Mouse (Mus musculus): ENCODE data around the gene Katnb1. TPM values are rescaled to one million over a fixed set of nuclear protein-coding genes. Genes with fewer than 3 reads are reported as not detected.

Katnb1 gene
- total and polyA plus RNA-seq, 3 experiments, result 9.8 to 19.8 (median 13.1) TPM

DNA sequence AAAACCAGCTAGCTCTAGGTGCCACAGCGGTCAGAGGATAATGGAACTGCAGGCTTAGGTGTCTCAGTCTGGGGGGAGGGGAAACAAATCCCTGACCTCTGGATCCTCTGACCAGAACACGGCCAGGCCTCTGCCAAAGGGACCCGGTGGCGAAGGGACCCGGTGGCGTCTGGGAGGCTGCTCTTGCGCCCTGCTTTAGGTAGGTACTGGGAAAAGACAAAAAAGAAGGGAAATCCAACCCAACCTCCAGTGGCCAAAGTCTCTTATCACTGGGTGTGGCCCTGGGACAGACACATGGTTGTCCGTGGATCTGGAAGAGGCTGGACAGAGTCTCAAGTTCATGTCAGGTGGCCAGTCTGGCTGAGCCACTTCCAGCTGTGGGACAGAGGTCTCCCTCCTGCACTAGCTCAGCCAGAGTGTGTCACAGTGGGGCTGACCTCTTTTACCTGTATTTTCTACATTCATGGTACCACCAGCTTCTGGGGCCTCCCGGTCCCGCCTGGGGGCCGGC is 47.8 kb downstream of the Katnb1 start:
- no peak overlapping the region for H3K4me2 ChIP-seq (ENCODE audit: insufficient read depth, low read depth, poor library complexity, severe bottlenecking)
- no peak overlapping the region for H3K9ac ChIP-seq (ENCODE audit: insufficient read depth, low read depth)
- no peaks in the 10 kb centered on the region for H3K27me3 ChIP-seq (replicated peaks)
- H3K79me2 ChIP-seq (replicated peaks; ENCODE audit: control insufficient read depth, extremely low read depth, insufficient read depth, poor library complexity, severe bottlenecking), result no peaks in the 10 kb centered on the region
- peaks cover 19 to 71% of the 10 kb centered on the region in 2 experiments for H3K4me1 ChIP-seq (ENCODE audit: control insufficient read depth in 1 of 2, insufficient read depth in 2 of 2)
- no peaks in the 10 kb centered on the region for H3K36me3 ChIP-seq (replicated peaks in 1 of 2; ENCODE audit: control insufficient read depth in 1 of 2, insufficient read depth in 1 of 2, low read length in 1 of 2)
- in situ Hi-C loops (cut with MboI; ENCODE audit: low pct_ligation_motif_present, low pct_unique_long_range_greater_than_20kb, low sequenced_read_pairs) (no loop called here), dilution Hi-C loops (cut with MboI; ENCODE audit: extremely low pct_ligation_motif_present, extremely low pct_unique_long_range_greater_than_20kb, low sequenced_read_pairs) (no loop called here)
- H3K4me3 ChIP-seq (replicated peaks in 1 of 3; ENCODE audit: low read depth in 2 of 3, low read length in 2 of 3, poor library complexity in 1 of 3), result no peak overlapping the region
- TF ChIP-seq NELFE (IDR thresholded peaks at IDR 0.05; ENCODE audit: low read depth, low read length) (no peak), PAX5 (IDR thresholded peaks at IDR 0.05; ENCODE audit: low read length) (no peak), JUN (IDR thresholded peaks at IDR 0.05; ENCODE audit: insufficient read depth, low read depth, low read length) (no peak), NRF1 (IDR thresholded peaks at IDR 0.05; ENCODE audit: low read depth, low read length) (no peak), ZKSCAN1 (IDR thresholded peaks at IDR 0.05; ENCODE audit: borderline replicate concordance, low read depth, low read length) (no peak), ETS1 (conservative IDR thresholded peaks at IDR 0.05; ENCODE audit: low read depth, low read length) (no peak), E2F4 (IDR thresholded peaks at IDR 0.05; ENCODE audit: insufficient replicate concordance, low read depth, low read length) (no peak), RAD21 (IDR thresholded peaks at IDR 0.05; ENCODE audit: low read depth, low read length) (no peak), ZMIZ1 (IDR thresholded peaks at IDR 0.05; ENCODE audit: low read depth, low read length) (no peak), CHD1 (IDR thresholded peaks at IDR 0.05; ENCODE audit: low read depth, low read length) (no peak), RCOR1 (conservative IDR thresholded peaks at IDR 0.05; ENCODE audit: low read depth, low read length) (no peak), ZC3H11A (IDR thresholded peaks at IDR 0.05; ENCODE audit: low read depth, low read length) (no peak), UBTF (IDR thresholded peaks at IDR 0.05; ENCODE audit: low read depth, low read length) (no peak), USF1 (IDR thresholded peaks at IDR 0.05; ENCODE audit: low read depth, low read length) (no peak), MAZ (IDR thresholded peaks at IDR 0.05; ENCODE audit: low read depth, low read length) (no peak)
- no peaks in the 10 kb centered on the region for H3K9me3 ChIP-seq (replicated peaks; ENCODE audit: low read length)
- no peak for DNase-seq (ENCODE audit: extremely low read depth)
- H3K27ac ChIP-seq (ENCODE audit: insufficient read depth, low read depth), result no peak overlapping the region

DNA sequence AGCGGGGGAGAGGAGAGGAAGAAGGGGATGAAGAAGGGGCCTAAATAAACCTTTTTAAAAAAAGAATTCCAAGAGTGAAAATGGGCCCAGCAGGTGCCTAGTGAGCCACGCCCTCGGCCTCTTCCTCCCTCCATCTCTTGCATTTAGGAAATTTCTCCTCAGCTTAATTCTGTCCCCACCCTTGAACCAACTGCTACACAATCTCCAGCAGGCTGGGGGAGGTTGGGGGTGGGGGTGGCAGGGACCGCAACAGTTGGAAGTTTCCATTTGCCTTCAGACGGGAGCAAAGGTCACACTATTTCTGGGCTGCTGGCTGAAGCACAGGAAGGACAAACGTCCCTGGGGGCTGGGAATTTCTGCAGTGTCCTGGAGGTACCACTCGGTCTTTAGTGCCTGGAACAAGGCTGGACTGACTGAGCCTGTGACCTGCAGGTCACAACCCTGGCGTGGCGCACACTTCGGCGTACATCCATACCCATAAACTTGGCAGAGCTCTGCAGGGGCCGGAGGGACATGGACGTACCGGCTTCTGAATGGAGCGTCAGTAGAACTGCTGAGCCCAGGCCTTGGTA is 50.1 kb downstream of the Katnb1 start:
- Histone ChIP-seq H3K79me2 (replicated peaks; ENCODE audit: control insufficient read depth, extremely low read depth, insufficient read depth, poor library complexity, severe bottlenecking) (no peaks in the 10 kb centered on the region), H3K27me3 (replicated peaks) (no peaks in the 10 kb centered on the region), H3K4me3 (replicated peaks in 1 of 3; ENCODE audit: low read depth in 2 of 3, low read length in 2 of 3, poor library complexity in 1 of 3) (no peak overlapping the region), H3K27ac (ENCODE audit: insufficient read depth, low read depth) (no peak overlapping the region), H3K36me3 (replicated peaks in 1 of 2; ENCODE audit: control insufficient read depth in 1 of 2, insufficient read depth in 1 of 2, low read length in 1 of 2) (no peaks in the 10 kb centered on the region), H3K9ac (ENCODE audit: insufficient read depth, low read depth) (no peak overlapping the region), H3K4me1 (ENCODE audit: control insufficient read depth in 1 of 2, insufficient read depth in 2 of 2) (peaks cover 19 to 57% of the 10 kb centered on the region in 2 experiments), H3K4me2 (ENCODE audit: insufficient read depth, low read depth, poor library complexity, severe bottlenecking) (no peak overlapping the region), H3K9me3 (replicated peaks; ENCODE audit: low read length) (no peaks in the 10 kb centered on the region)
- in situ Hi-C loops (cut with MboI; ENCODE audit: low pct_ligation_motif_present, low pct_unique_long_range_greater_than_20kb, low sequenced_read_pairs), result loop anchor here (10.0 kb wide), 1 partner anchor 74 kb away; the partner anchor contains the start of gene Kifc3
- dilution Hi-C loops (cut with MboI; ENCODE audit: extremely low pct_ligation_motif_present, extremely low pct_unique_long_range_greater_than_20kb, low sequenced_read_pairs), result no loop called here
- DNase-seq (ENCODE audit: extremely low read depth), result no peak
- no peak for TF ChIP-seq JUN (IDR thresholded peaks at IDR 0.05; ENCODE audit: insufficient read depth, low read depth, low read length)
- TF ChIP-seq CTCF (conservative IDR thresholded peaks at IDR 0.05 in 1 of 2, IDR thresholded peaks at IDR 0.05 in 1 of 2; ENCODE audit: low read depth in 2 of 2, low read length in 2 of 2), result no peak
- TF ChIP-seq USF1 (IDR thresholded peaks at IDR 0.05; ENCODE audit: low read depth, low read length), result no peak
- TF ChIP-seq JUND (conservative IDR thresholded peaks at IDR 0.05; ENCODE audit: low read depth, low read length), result no peak
- TF ChIP-seq CHD1 (IDR thresholded peaks at IDR 0.05; ENCODE audit: low read depth, low read length), result no peak
- TF ChIP-seq RAD21 (IDR thresholded peaks at IDR 0.05; ENCODE audit: low read depth, low read length), result no peak
- no peak for TF ChIP-seq MAFK (IDR thresholded peaks at IDR 0.05; ENCODE audit: insufficient replicate concordance, low read length)
